Mouse (Mus musculus): Measurements from ENCODE around the gene Lpin2. TPM values are rescaled to one million over a fixed set of nuclear protein-coding genes. Genes with fewer than 3 reads are reported as not detected.
A peak's percentile ranks its signal among the peaks of the same experiment; 100 is the strongest.

The Lpin2 gene
- total RNA-seq, 2 experiments from 2014 or later = 101 to 104 TPM

- no peak for DNase-seq (ENCODE audit: low spot score in 2 of 2)
Observed at GRCm38 (mm10) chr17:71199346-71199745, 17.0 kb downstream of the Lpin2 start.

GRCm38 (mm10) chr17:71202136-71202535, 19.8 kb downstream of the Lpin2 start:
- no peak for DNase-seq (ENCODE audit: low spot score in 2 of 2)

GRCm38 (mm10) chr17:71203998-71204808, 21.8 kb downstream of the Lpin2 start:
- DNase-seq (ENCODE audit: low spot score in 2 of 2) = no peak

GRCm38 (mm10) chr17:71204809-71205091, 22.4 kb downstream of the Lpin2 start:
- no peak for DNase-seq (ENCODE audit: low spot score in 2 of 2)

- DNase-seq (ENCODE audit: low spot score in 2 of 2) = no peak
Observed at GRCm38 (mm10) chr17:71206136-71206893, 24.0 kb downstream of the Lpin2 start.

- DNase-seq (ENCODE audit: low spot score in 2 of 2) = no peak
Observed at GRCm38 (mm10) chr17:71207268-71207667, 24.9 kb downstream of the Lpin2 start.

GRCm38 (mm10) chr17:71208376-71208775, 26.0 kb downstream of the Lpin2 start:
- DNase-seq (ENCODE audit: low spot score in 2 of 2) = no peak

GRCm38 (mm10) chr17:71208921-71209320, 26.6 kb downstream of the Lpin2 start:
- DNase-seq (ENCODE audit: low spot score in 2 of 2) = no peak

- no peak for DNase-seq (ENCODE audit: low spot score in 2 of 2)
Observed at GRCm38 (mm10) chr17:71209936-71210335, 27.6 kb downstream of the Lpin2 start.

GRCm38 (mm10) chr17:71211962-71212646, 29.7 kb downstream of the Lpin2 start:
- DNase-seq (ENCODE audit: low spot score in 2 of 2) = no peak

- DNase-seq (ENCODE audit: low spot score in 2 of 2) = no peak
Observed at GRCm38 (mm10) chr17:71213666-71214065, 31.3 kb downstream of the Lpin2 start.

- no peak for DNase-seq (ENCODE audit: low spot score in 2 of 2)
Observed at GRCm38 (mm10) chr17:71214514-71215240, 32.3 kb downstream of the Lpin2 start.

GRCm38 (mm10) chr17:71215241-71215839, 33.0 kb downstream of the Lpin2 start:
- no peak for DNase-seq (ENCODE audit: low spot score in 2 of 2)

- no peak for DNase-seq (ENCODE audit: low spot score in 2 of 2)
Observed at GRCm38 (mm10) chr17:71216263-71216662, 33.9 kb downstream of the Lpin2 start.

- DNase-seq (ENCODE audit: low spot score in 2 of 2) = no peak
Observed at GRCm38 (mm10) chr17:71217111-71217685, 34.8 kb downstream of the Lpin2 start.

GRCm38 (mm10) chr17:71221383-71221782, 39.0 kb downstream of the Lpin2 start:
- no peak for DNase-seq (ENCODE audit: low spot score in 2 of 2)

GRCm38 (mm10) chr17:71223676-71224075, 41.3 kb downstream of the Lpin2 start:
- DNase-seq (ENCODE audit: low spot score in 2 of 2) = peak in 1 of 2 experiments; percentile 35

GRCm38 (mm10) chr17:71224521-71224920, 42.2 kb downstream of the Lpin2 start:
- DNase-seq (ENCODE audit: low spot score in 2 of 2) = no peak

- no peak for DNase-seq (ENCODE audit: low spot score in 2 of 2)
Observed at GRCm38 (mm10) chr17:71225091-71225490, 42.7 kb downstream of the Lpin2 start.

GRCm38 (mm10) chr17:71227128-71227895, 45.0 kb downstream of the Lpin2 start:
- no peak for DNase-seq (ENCODE audit: low spot score in 2 of 2)
